Mouse (Mus musculus) megakaryocyte, adult 5-6 weeks (primary cell): Measurements from ENCODE around the gene Cdh4. TPM values are rescaled to one million over a fixed set of nuclear protein-coding genes. Genes with fewer than 3 reads are reported as not detected.

Experiments
- ATAC-seq: 2 replicates; pipeline ENCODE4 v1.8.0; 2016; ENCODE audit warnings: mild to moderate bottlenecking, inconsistent platforms; ENCODE audit not compliant: poor library complexity, severe bottlenecking
- total RNA-seq, 2 experiments: library from RNA; stranded (forward) in 1 of 2; stranded (reverse) in 1 of 2; fragments of 153-499, 151-499 nt in 1 of 2; fragments of 221-1000, 200-1000 nt in 1 of 2; gene quantifications; 2 replicates each; pipeline versions ENCODE4 v1.2.3 to v1.2.4; 2015 to 2017

The Cdh4 gene
- total RNA-seq, 2 experiments from 2014 or later, result not detected

DNA sequence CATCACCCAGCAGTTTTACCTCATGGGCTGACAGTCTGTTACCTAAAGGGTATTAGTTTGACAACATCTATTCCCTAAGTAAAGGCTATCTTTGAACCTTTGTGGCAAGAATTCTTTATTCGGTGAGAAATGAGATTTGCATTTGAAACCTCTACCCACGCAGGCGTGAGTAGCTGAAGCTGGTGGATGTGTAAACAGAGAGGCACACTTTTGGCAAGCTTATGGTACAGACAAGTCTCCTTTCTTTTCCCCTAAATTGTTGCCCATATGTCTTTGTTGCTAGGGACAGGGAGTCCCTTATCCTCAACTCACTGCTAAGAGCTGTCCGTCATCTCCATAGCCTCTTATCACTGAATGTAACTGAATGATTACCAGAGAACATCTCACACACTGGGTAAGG, 21.3 kb downstream of the Cdh4 start:
- ATAC-seq, result no peak

DNA sequence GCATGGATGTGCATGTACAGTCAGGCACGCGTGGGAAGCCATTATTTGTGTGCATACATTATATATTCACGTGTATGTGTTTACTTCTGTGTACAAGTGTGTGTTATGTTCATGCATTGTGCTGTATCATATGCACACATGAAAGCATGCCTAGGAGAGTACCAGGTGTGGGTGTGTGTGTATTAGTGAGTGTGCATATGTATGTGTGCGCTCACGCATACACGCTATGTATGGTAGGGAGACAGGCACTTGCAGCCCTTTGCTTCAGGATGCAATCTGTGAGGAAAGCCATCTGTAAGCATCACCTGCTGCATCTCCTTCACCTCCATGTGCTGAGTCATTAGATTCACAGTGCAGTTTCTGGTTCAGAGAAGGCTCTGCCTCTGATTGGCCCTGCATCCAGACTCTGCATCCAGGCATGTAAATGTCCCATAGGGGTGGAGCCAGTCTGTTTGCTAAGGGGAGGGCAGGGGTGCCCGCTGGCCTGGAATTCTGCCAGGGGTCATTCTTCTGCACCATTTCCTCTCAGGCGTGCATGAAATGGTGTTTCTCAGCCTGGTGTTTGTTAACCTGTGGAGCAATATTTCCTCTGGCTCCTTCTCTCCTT, 25.7 kb downstream of the Cdh4 start:
- no peak for ATAC-seq

DNA sequence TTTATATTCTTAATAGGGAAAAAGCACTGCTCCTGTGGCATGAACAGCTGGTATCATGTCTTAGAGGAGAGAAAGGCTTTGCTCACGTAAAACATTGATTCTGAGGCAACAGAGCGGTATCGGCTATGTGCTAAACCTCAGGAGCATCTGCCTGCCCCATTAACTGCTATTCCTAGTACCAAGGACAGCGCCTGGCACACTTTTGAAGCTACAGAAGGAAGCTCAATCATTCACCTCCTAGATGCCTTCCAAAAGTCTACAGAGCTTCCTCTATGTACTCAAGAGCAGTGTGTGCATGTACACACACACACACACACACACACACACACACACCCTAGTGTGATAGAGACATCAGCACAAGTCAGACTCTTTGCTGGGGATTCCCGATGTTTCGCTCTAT, 34.4 kb downstream of the Cdh4 start:
- ATAC-seq, result no peak

DNA sequence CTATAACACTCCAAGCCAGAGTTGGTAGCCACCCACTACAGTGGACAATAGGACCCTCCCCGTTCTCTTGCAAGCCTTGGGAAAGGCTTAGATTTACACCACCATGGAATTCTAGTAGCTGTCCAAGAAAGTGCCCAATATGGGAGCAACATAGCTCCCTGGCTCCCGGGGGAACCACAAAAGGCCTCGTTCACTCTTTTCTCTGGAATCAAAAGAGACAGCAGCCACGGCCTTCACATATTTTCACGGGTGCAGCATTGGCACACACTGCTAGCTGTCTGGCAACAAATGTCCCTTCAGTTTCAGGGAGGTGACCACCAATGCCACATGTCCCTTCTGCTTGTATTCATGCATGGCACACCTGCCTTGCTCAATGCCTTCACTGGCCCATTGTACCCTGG, 38.6 kb downstream of the Cdh4 start:
- no peak for ATAC-seq

DNA sequence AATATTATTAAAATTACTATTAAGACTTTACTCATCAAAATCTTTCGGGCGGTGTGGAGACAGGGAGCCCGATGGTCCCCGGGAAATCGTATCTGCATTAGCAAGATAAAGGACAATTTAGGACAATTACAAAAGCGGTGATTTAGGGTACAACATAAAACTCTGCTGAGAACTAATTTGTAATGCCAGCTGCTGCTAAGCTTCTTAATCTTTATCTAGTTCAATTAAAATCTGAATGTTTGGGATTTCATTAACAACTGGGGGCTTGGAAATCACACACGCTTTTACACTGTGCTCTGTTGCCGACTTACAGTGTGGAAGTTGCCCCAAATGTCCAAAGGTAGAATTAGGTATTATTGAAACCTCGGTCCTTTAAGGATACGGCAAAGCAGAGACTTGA, 39.1 kb downstream of the Cdh4 start:
- no peak for ATAC-seq

DNA sequence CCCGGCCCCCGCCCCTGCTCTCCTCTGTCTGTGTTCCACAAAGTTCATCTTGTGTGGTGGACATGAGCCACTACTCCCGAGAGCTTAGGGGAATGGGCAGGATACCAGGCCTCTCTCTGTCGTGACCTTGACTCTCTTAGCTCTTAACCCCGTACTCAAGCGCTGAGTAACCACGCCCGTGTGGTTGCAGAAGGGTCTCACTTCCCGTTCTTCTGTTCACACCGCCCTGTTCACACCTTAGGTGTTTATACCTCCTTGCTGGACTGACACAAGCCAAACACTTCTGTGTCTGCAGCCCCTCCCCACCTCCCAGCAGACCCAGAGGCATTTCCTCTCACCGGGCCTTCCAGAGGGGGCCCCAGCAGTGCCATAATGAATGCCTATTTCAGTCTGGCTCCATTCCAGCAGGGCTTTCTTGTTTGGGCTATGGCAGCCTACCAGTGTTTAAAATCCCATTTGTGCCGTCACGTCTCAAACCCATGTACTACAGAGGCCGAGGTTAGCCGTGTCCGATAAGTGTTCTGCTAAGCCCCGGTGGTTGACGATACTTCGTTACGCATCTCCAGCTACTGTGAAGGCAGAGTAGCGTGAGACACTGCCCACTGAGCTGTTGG, 46.4 kb downstream of the Cdh4 start:
- no peak for ATAC-seq

DNA sequence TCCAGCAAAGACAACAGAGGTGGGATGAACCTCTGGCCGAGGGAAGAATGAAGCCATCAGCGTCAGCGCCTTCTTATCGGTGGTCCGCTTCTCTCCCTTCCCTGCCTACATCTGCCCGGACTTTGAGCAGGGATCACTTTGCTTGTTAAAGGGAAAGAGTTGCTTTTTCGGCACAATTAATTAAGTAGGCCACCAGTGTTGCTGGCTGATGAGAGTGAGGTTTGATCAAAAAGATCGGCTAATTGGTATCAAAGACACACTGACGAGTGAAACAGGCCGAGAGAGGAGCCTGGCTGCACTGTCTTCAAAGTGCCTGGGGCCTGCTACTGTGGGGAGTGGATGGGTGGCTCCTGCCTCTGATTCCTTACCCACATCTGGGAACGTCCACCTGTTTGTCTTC, 49.7 kb downstream of the Cdh4 start:
- ATAC-seq, result no peak

DNA sequence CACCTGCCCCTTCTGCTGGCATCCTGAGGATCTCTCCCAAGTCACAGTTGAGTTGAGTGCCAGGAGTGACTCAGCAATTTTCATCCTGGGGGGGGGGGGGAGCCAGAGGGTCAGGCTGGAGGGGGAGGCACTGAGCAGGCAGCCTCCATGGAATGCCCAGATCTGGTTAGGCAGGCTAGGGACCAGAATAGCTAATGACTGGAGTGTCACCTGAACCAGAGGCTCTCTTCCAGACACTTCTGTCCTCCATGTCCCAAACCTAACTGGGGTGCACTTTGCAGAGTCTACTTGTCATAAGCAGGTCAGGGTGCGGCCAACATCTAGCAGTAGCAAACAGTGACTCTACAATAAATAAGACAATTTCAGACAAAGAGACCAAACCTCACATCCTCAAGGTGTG, 52.0 kb downstream of the Cdh4 start:
- ATAC-seq, result no peak

DNA sequence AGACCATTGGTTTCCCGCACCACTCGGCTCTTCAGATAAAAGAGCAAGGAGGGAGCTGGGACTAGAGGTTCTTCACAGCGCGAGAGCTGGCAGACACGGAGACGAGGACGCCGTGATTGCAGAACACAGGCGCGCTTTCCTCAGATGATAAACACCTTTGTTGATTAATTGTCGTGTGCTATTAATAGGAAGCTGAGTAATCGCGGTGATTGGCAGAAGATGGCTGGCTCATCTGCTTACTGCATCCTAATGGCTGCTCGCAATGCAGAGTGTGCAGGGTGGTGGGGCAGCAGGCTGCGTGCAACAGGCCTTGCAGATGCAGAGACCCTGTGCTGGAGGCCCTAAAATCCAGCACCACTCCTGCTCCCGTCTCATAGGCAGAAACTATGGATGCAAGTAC, 68.2 kb downstream of the Cdh4 start:
- no peak for ATAC-seq

DNA sequence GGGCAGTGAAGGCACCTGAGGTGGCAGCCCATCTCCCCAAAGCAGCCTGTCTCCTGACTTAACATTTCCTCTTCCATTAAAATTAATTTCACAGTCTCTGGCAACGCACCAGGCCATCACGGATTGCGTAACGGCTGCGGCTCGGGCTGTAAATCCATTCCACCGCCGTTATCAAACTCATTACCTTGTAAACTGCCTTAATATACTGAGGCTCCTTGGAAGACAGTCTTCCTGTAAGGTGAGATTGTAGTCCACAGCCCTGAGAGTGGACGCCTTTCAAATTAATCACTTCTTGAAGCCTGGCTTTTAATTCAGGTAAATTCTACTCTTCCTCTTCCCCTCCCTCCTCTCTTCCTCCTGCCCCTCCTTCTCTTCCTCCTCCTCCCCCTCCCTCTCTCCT, 74.3 kb downstream of the Cdh4 start:
- ATAC-seq, result no peak

DNA sequence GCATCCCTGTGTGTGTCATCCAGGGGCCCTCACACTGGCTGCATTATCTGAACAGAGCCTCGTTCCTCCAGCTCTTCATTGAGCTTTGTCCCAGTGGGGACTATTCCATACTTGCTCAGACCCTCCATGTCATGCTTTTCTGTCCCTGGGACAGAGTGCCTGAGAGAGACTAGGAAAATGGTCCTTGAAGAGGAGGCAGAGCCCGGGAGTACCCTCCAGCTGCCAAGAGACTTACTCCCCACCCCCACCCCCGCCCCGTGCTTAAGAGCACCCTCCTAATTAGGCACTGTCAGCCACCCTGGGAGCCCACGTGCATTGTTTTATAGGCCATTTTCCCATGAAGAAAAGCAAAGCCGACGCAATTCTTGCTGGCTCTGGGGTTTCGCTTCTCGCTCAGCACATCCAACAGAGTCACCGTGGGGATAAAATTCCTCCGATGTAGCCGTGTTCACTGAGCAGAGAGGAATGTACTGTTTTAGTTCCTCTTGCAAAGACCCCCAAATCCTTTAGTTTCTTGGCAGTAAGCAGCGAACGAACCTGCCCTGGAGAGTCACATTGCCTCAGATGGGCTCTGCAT, 76.3 kb downstream of the Cdh4 start:
- no peak for ATAC-seq

DNA sequence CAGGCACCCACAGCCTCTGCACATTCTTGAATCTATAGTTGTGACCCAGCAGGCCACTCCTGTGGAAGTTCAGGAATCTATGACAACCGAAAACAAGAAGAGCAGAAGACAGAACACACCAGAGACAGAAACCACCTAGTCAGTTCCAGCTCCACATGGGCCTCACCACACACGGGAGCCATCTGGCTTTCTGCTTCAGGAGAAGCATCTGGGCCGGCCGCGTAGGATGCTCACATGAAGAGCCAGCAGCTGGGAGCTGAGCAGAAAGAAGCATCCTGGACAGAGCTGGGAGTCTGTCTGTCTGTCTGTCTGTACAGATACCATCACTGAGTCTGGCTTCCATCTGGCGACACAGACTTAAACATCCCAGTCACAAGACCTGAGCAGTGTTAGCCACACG, 76.9 kb downstream of the Cdh4 start:
- no peak for ATAC-seq

DNA sequence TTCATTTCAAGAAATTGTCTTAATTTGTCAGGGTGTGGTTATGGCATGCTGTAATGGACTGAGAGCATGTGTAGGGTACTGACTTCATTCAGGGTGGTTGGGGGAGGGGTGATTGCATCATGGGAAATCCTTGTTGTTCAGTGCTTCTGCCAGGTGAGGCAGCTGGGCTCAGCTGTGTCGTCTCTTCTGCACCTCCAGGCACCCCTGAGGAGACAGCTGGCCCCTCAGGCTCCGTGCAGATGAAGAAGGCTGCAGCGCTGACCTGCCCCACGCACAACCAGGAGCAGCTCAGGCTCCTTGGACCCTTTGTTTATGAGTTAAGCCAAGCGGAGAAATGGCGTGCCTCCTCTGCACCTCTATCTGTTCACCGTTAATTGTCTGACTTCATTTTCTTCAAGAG, 77.7 kb downstream of the Cdh4 start:
- no peak for ATAC-seq

DNA sequence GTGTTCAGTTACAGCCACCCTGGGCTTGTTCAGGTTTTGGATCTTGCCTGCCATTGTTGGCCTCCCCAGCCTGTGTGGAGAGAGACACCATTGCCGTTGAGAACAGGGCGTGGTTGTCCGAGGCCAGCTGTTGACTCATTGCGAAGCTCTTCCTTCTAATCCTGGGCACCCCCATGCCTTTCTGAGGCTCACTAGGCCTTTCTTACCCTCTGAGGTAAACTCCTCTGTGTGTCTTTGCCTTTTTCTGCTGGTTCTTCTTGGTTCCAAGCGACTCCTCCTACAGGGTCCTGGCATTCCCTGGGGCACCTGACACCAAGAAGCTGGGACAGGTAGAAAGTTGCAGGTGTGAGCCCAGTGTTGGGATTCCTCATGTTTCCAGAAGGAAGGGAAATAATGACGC, 78.7 kb downstream of the Cdh4 start:
- ATAC-seq, result no peak

DNA sequence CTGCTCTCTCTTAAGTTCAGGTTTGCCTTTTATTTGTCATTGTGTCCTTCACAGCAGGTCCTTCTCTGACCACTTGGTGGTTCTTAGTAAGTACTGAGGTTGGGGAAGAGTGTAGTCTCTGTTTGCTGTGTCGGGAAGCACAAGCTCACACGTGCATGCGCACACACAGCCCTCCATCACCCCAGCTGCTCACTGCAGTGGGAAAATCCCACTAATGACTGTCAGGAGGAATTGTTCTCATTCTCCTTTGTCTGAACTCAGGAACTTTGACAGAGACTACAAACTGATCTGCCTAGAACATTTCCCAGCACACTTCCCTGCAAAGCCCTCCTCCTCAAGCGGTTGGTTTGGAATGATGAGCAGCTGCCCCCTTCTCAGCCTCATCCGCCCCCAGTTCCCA, 79.2 kb downstream of the Cdh4 start:
- no peak for ATAC-seq

DNA sequence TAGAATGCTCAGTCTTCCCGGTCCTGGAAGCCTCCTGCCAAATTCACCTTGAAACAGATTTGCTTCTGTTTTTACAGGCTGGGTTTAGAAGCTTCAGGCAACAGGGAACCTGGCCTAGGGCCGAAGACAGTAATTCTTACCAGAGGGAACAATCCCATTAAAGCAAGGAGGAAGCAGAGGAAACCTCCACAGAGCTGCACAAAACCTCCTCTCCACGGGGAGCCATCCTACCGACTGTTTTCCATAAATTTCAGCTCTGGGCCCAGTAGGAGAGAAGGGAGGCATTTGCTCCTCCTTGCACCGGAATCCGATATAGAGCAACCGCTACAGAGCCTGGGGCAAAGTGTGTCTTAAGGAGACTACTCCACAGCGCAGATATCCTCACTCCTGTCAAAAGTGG, 79.9 kb downstream of the Cdh4 start:
- ATAC-seq, result no peak

DNA sequence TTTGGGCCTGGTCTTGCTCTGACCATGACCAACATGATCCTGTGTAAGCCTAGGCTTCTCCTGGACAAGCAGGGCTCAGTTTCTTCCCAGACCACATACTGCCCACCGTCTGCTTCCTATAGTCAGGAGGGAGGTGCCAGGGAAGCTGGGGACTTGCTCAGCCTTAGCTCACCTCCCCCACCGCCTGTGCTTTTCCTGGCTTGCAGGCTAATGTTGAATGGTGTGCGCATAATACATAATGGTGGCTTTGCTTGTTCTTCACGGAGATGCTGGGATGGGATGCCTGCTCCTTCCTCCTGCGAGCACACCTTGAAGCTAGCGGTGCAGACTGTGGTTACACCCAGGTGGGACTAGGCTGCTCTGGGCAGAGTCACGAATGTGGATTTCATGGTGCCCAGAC, 84.7 kb downstream of the Cdh4 start:
- ATAC-seq, result no peak

DNA sequence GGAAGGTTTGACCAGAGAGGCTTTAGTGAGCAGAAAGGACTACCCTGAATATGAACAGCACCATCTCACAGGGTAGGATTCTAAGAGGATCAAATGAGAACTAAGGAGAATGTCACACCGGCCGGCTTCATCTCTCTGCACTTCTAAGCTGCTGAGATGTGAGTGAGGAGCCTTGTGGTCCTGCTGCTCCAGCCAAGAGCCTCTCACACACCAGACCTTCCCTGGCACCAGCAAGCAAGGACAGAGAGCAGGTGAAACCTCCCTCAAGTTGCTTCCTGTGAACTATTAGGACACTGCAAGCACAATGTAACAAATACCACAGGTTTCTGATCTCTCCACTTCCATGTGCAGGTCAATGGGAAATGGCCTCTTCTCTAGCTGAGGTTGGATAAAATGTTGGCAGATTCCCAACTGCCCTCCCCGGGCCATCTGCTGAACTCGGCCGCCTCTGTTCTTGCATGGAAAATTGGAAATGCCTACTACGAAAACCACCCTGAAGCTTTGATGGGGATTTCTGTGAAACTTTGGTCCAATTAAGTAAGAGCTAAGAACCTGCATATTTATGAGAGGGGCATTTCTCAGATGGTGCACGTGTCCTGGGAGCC, 88.3 kb downstream of the Cdh4 start:
- ATAC-seq, result no peak

DNA sequence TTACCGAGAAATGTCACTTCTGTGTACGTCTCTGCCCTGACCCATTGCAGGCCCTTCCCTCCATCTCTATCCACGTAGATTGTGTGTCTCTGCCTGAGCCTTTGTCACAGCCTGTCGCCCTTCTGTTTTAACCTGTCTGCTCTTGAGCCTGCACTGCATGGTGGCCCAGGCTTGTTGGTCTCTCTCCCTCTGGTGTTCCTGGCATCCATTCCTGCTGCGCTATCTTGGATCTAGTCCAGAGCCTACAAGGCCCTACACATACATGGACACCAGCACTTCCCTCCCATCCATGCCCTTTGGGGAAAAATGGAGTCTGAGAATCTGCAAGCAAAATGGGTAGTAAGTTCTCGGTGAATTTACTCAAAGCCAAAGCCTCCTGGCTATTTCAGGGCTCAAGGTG, 91.0 kb downstream of the Cdh4 start:
- no peak for ATAC-seq

DNA sequence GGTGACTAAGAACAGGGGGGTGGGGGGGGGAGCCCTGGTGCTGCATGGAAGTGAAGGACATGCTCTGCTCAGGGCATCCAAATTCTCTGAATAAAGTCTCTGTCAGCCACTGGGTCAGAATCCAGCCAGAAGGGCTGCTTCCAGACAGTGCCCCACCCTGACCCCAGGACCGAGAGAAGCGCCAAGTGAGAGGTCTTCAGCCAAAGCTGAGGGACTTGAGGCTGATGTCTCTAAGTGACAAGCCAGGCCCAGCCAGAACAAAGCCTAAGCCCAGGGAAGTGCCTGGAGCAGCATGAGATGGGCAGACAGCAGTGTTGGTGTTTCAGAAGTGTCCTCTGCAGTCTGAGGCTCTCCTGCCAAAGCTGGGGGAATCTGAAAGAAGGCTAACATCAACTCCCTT, 91.7 kb downstream of the Cdh4 start:
- ATAC-seq, result no peak

DNA sequence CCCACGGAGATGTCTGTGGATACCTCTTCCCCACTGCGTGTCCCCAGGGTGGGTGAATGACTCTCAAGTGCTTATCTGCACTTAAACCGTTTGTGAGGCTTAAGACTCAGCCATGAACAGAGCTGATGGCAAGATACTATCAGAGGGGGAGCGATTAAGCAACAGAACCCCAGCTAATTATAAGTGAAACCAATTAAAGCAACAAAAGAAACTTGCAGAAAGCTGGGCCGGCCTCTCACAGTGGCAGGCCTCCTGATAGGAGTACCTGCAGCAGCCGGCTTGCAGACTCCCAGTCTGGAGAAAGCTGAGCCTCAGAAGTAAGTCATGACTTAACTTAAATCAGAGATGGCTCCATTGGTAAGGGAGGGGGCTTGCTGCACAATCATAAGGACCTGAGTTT, 93.0 kb downstream of the Cdh4 start:
- no peak for ATAC-seq

DNA sequence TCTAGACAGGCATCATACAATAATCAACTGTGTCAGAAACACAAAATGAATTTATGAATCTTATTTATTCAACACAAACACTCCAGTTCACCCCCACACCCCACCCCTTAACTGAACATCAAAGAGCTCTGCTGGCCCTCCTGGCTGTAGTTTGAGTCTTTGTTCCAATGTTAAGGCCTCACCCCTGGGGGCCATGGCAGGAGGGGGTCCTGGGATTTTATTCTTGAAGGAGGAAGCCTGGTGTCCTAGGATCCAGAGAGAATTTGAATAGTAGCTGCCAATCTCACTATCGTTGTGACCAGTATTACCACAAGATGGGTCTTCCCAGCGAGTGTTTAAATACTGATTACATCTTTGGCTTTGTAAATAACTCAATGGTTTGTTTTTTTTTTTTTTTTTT, 94.5 kb downstream of the Cdh4 start:
- no peak for ATAC-seq

DNA sequence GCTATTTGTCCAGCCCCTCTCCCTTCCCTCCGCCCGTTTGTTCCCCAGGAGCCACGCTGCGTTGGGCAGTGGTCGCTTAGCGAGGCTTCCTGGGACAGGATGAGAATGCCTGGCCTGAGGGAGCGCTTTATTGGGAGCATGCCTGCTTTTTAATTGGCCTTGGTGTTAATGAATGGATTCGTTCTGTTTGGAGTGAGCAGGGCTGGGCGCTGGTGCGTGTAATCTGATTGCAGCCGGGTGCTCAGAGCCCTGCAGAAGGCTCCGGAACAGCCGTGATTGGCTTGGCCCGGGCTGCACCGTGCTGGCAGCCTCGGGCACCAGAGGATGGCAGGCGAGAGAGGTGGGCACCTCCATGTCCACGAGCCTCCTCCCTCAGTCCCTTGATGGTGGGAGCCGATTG, 95.2 kb downstream of the Cdh4 start:
- ATAC-seq, result no peak
